Mouse (Mus musculus): ENCODE data around the gene Rasal2.

DNA sequence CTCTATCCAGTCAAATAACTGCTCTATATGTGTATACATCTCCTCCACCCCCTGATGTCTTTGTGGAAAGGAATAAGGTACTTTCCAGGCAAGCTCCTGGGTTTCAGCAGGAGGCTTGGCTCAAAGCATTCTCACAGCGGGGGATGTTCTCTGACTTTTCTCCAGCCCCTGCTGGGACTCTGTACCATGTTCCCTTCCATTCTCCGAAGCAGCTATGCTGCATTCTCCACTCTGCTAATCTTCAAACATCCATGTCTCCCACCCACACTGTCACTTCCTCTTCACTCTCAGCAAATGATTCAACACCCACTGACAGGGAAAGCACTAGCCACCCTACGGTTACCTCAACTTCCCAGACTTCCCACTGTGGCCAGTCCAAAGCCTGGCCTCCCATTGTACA, 20.9 kb upstream of the Rasal2 start:
- TF ChIP-seq POLR2A (IDR thresholded peaks at IDR 0.05; ENCODE audit: insufficient read length, low read depth) (no peak), MYOG (IDR thresholded peaks at IDR 0.05; ENCODE audit: control insufficient read depth in 1 of 3, insufficient read depth in 1 of 3, insufficient read length in 2 of 3, low read depth in 2 of 3) (no peak)

Measured in myocyte (in vitro differentiated cells).